Mouse (Mus musculus) hematopoietic stem cell, adult 5-6 weeks (primary cell): ENCODE measurements at regions not wholly inside any gene's neighbourhood (a gene's known extent, or its start where the extent isn't known, plus 50 kb on each side); places are given as distances from the start of the nearest gene placed in this dataset.

Experiments
- ATAC-seq, 2 experiments: fragments of 125-278 bp in 1 of 2; replicated peaks in 1 of 2; 2 replicates each; pipeline ENCODE4 v1.8.0; 2016 to 2017; ENCODE audit warnings: inconsistent platforms in 2 of 2, mild to moderate bottlenecking in 2 of 2, moderate number of reproducible peaks in 2 of 2, low read depth in 1 of 2, moderate TSS enrichment in 1 of 2; ENCODE audit not compliant: low FRiP score in 2 of 2, poor library complexity in 2 of 2, severe bottlenecking in 2 of 2, insufficient read depth in 1 of 2, low TSS enrichment in 1 of 2

GRCm38 (mm10) chr12:43885596-43885995, 324.5 kb downstream of the Dnajb9 start:
- no peak for ATAC-seq

- no peak for ATAC-seq
Measured at GRCm38 (mm10) chr12:43860479-43860878, 349.6 kb downstream of the Dnajb9 start.

- no peak for ATAC-seq
Measured at GRCm38 (mm10) chr12:43856370-43856769, 353.8 kb downstream of the Dnajb9 start.

GRCm38 (mm10) chr12:43852246-43852645, 357.9 kb downstream of the Dnajb9 start:
- no peak for ATAC-seq

- no peak for ATAC-seq
Measured at GRCm38 (mm10) chr12:43851264-43852009, 358.7 kb downstream of the Dnajb9 start.

GRCm38 (mm10) chr12:43843907-43844537, 366.1 kb downstream of the Dnajb9 start:
- ATAC-seq = no peak

GRCm38 (mm10) chr12:43831976-43832375, 378.1 kb downstream of the Dnajb9 start:
- ATAC-seq = no peak

- no peak for ATAC-seq
Measured at GRCm38 (mm10) chr12:43828641-43829040, 381.5 kb downstream of the Dnajb9 start.

- no peak for ATAC-seq
Measured at GRCm38 (mm10) chr12:43827901-43828300, 382.2 kb downstream of the Dnajb9 start.

- ATAC-seq = no peak
Measured at GRCm38 (mm10) chr12:43827296-43827695, 382.8 kb downstream of the Dnajb9 start.

GRCm38 (mm10) chr12:43813559-43813958, 396.6 kb downstream of the Dnajb9 start:
- no peak for ATAC-seq

GRCm38 (mm10) chr12:43772766-43773165, 437.4 kb downstream of the Dnajb9 start:
- no peak for ATAC-seq

- no peak for ATAC-seq
Measured at GRCm38 (mm10) chr12:43762151-43762550, 448.0 kb downstream of the Dnajb9 start.
